Mouse (Mus musculus) kidney, embryonic 15.5 days (tissue): ENCODE measurements around the gene 4930507D05Rik. TPM values are rescaled to one million over a fixed set of nuclear protein-coding genes. Genes with fewer than 3 reads are reported as not detected.
"Not testable (repeated sequence)": the region's sequence is repeated elsewhere in the genome, so short reads cannot be mapped to it uniquely, and the experiment has no call there.

Source experiments
- ATAC-seq: fragments of 200-750 bp; cut with Nextera tagmentation; replicated peaks from 2 replicates; pipeline ENCODE4 v1.8.0; 2017; ENCODE audit warnings: moderate TSS enrichment; ENCODE audit not compliant: low FRiP score
- H3K27ac ChIP-seq: fragments of 300-500 bp; sonication (generic); 2 replicates; pipeline ENCODE4 v1.5.1; 2015; ENCODE audit warnings: mild to moderate bottlenecking, inconsistent platforms
- H3K27me3 ChIP-seq: fragments of 300-500 bp; sonication (generic); 2 replicates; pipeline ENCODE4 v1.6.1; 2015; ENCODE audit warnings: inconsistent platforms
- H3K36me3 ChIP-seq: fragments of 300-500 bp; sonication (generic); 2 replicates; pipeline ENCODE4 v1.6.1; 2015; ENCODE audit warnings: inconsistent platforms
- H3K4me1 ChIP-seq: fragments of 300-500 bp; sonication (generic); 2 replicates; pipeline ENCODE4 v1.6.1; 2015; ENCODE audit warnings: inconsistent platforms
- H3K4me2 ChIP-seq: fragments of 300-500 bp; sonication (generic); 2 replicates; pipeline ENCODE4 v1.6.1; 2015; ENCODE audit warnings: moderate library complexity, mild to moderate bottlenecking, inconsistent platforms
- H3K4me3 ChIP-seq: fragments of 300-500 bp; sonication (generic); replicated peaks from 2 replicates; pipeline ENCODE4 v1.5.1; 2015; ENCODE audit warnings: mild to moderate bottlenecking, inconsistent platforms
- H3K9ac ChIP-seq: fragments of 300-500 bp; sonication (generic); 2 replicates; pipeline ENCODE4 v1.6.1; 2015; ENCODE audit warnings: mild to moderate bottlenecking, inconsistent platforms
- H3K9me3 ChIP-seq: fragments of 300-500 bp; sonication (generic); replicated peaks from 2 replicates; pipeline ENCODE4 v1.6.1; 2016; ENCODE audit warnings: inconsistent platforms
- WGBS: fragments of 180-500 bp; shearing (Covaris S2); methylation state at CpG from one replicate; pipeline ENCODE4 v1.1.7; 2015; ENCODE audit warnings: mixed read lengths; 5-methylcytosine and 5-hydroxymethylcytosine counted together
- polyA plus RNA-seq: library from polyadenylated mRNA; unstranded; fragments of >200 nt; fragmentation: Nextera tagmentation; extraction: Ambion mirVana; gene quantifications from 2 replicates; pipeline ENCODE4 v1.2.1, GENCODE M21; 2015

Gene 4930507D05Rik
- polyA plus RNA-seq, 1 experiment from 2014 or later = 0.71 TPM

DNA sequence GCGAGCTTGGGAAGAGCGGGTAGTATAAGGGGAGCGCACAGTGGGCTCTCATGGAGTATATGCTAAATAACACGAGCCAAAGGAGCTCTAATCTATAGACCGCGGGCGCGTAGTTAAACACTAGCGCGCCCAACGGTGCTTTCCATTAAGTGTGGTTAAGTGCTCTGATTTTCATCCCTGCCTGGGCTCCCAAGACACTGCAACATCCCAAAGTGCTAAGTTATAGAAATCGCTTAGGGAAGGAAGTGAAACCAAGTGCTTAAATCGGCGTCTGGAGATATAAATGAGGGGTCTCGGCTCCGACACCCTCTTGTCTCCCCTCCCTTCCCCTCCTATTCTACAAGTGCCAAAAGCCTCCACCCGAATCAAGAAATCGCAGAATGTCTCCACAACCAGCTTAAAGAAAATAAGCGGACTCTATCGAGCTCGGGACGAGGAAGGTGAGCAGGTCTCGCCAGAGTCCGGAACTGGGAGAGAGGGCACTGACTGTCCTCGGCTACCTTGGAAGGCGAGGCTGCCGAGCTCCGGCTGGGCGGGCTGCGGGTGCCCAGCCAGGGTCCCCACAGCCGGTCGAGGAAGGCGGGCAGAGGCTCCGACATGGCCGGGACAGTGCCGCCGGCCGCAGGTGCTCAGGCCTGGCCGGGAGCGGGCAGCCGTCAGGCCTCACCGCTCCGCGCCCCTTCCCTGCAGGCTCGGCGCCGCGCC, 36.7 kb downstream of the 4930507D05Rik start:
- Histone ChIP-seq H3K9me3 (no peaks in the 10 kb centered on the region), H3K4me3 (peak overlapping the region; percentile 78), H3K27me3 (no peaks in the 10 kb centered on the region), H3K27ac (peak overlapping the region; percentile 83), H3K4me1 (peaks cover 15% of the 10 kb centered on the region; the same call in 1 of the 2 replicates), H3K4me2 (peak overlapping the region; percentile 77), H3K9ac (peak overlapping the region; percentile 85), H3K36me3 (no peaks in the 10 kb centered on the region)
- WGBS = under 1% methylated on average over 48 of the region's 48 CpGs
- ATAC-seq = peak; percentile 89

DNA sequence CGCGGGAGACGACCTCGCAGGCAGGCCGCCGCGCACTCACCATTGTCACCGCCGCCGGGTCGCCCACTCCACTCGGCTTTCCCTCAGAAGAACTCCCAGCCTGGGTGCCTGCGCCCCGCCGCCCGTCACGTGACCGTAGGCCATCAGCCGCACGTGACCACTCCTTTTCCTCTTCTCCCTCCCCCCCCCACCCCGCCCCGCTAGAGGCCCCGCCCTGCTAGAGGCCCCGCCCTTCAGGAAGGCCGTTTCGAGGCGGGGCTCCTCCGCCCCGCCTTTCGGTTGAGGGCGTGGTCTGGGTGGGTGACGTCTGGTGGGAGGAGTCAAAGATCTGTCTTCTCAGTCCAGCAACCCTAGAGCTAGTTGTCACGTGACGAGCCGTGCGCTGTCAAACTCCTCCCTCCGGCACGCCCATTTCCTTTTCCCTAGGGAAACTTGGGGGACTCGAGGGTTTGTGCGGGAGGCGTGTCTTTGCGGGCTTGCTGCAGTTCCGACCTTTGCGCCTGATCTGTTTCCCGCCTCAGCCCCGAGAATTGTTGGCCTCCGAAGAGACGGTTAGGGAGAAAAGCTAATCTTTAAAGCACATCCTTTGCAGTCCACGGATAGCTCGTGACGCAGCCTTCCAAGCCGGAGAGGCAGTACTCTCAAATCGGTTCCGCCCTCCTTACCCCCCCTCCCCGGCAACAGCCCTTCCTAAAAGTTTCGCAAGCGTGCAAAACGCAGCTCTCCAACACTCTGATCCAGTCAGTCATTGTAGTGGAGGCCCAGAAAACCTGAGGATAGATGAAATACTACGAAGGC, 37.5 kb downstream of the 4930507D05Rik start, which contains the start of gene Vps26a:
Gene Vps26a (minus strand): TSS at position 188 of the 798 bp plus-strand sequence.
- Histone ChIP-seq H3K36me3 (no peaks in the 10 kb centered on the region), H3K9me3 (no peaks in the 10 kb centered on the region), H3K4me1 (peaks cover 8% of the 10 kb centered on the region; the same call in 1 of the 2 replicates), H3K4me2 (peak within 1 kb of the TSS; percentile 77), H3K4me3 (peak within 1 kb of the TSS; percentile 78), H3K27ac (peak within 1 kb of the TSS; percentile 84), H3K9ac (peak within 1 kb of the TSS; percentile 85), H3K27me3 (no peaks in the 10 kb centered on the region)
- under 1% methylated on average over 52 of the region's 59 CpGs for WGBS
- ATAC-seq = peak; percentile 90

DNA sequence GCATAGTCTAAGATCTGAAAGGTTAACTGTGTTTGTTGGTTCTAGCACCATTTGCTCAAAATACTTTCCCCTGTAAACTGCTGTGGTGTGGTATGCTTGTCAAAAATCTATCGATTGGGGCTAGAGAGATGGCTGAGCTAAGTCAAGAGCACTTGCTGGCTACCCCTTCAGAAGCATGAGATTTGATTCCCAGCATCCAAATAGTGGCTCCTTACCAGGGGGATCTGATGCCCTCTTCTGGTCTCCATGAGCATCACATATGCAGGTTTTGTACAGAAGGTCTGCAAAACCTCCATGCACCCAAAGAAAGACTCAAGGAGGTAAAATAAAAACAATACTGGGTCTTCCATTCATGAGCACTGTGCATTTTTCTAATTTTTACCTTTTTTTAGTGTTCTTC, 39.0 kb downstream of the 4930507D05Rik start:
- WGBS = 31% methylated on average over 1 of the region's 1 CpGs
- Histone ChIP-seq H3K4me1 (peaks cover 8% of the 10 kb centered on the region; the same call in 1 of the 2 replicates), H3K9me3 (no peaks in the 10 kb centered on the region), H3K4me2 (0 out of 2 replicates have a peak overlapping the region, but pooled peaks have one; percentile 76), H3K36me3 (no peaks in the 10 kb centered on the region), H3K9ac (no peak overlapping the region), H3K4me3 (no peak overlapping the region), H3K27ac (no peak overlapping the region), H3K27me3 (no peaks in the 10 kb centered on the region)
- ATAC-seq = no peak

DNA sequence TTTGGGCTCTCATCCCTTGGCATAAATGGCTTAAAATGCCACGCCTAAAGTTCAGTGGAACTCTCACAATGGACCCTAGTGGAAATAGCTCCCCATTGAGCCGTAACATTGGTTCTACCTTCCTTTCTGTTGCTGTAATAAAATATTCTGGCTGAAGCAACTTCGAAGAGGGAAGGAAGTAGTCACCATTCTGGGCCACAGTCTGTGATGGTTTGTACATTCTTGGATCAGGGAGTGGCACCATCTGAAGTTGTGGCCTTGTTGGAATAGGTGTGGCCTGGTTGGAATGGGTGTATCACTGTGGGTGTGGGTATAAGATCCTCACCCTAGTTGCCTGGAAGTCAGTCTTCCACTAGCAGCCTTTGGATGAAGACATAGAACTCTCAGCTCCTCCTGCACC, 42.4 kb downstream of the 4930507D05Rik start:
- H3K4me1 ChIP-seq, H3K27me3 ChIP-seq, H3K27ac ChIP-seq, H3K36me3 ChIP-seq, ATAC-seq, H3K9ac ChIP-seq, H3K9me3 ChIP-seq, H3K4me3 ChIP-seq, H3K4me2 ChIP-seq: not testable (repeated sequence)
- 83% methylated on average over 3 of the region's 3 CpGs for WGBS

DNA sequence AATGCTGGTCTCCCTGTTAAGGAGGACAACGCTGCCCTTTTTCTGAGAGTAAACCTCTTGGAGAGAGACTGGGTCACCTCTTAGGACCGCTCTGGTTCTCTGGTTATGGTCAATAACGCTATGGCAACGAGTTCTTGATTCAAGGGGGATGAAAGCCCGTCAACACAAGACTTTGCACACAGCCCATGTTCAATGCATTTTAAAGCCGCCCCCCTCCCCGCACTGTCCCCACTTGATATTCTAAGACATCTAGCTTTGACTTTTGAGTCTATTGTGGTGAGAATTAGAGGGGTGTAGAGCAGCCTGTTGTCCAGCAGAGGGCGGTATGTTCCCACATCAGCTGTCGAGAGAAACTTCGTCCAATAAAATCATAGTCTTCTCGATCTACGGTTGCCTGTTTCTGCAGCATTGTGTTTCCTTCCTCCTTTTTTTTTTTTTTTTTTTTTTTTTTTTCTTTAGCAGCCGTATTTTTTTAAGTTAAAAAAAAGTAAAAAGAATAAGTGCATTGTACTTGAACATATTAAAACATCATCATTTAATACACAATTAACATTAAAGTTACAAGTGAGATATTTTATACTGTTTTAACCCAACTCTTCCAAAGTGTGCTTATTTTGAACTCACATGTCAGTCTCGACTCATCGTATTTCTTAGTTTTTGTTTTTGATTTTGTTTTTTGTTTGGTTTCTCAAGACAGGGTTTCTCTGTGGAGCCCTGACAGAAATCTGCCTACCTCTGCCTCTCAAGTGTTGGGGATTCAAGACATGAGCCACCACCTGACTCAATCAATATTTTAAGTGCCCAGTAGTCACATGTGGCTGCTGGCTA, 51.0 kb downstream of the 4930507D05Rik start:
- H3K27me3 ChIP-seq = no peaks in the 10 kb centered on the region
- H3K4me1 ChIP-seq = 0 out of 2 replicates have a peak, but pooled peaks cover 2% of the 10 kb centered on the region
- no peaks in the 10 kb centered on the region for H3K36me3 ChIP-seq
- no peak overlapping the region for H3K4me2 ChIP-seq
- no peak overlapping the region for H3K27ac ChIP-seq
- H3K4me3 ChIP-seq = no peak overlapping the region
- no peaks in the 10 kb centered on the region for H3K9me3 ChIP-seq
- 23% methylated on average over 15 of the region's 15 CpGs for WGBS
- H3K9ac ChIP-seq = no peak overlapping the region
- 0 out of 2 replicates have a peak, but pooled peaks have one; percentile 33 for ATAC-seq

Other genes with a start within 250 kb of the 4930507D05Rik start
- gene Tspan15, start 218.2 kb upstream of the 4930507D05Rik start, polyA plus RNA-seq = 52.5 and 53.5 TPM in 2 replicates
- 0.06 TPM in 1 of 2 replicates, not detected in the other for gene Tacr2, start 197.1 kb upstream of the 4930507D05Rik start, polyA plus RNA-seq
- gene Hk1, start 69.6 kb upstream of the 4930507D05Rik start, polyA plus RNA-seq = 51.7 and 58.5 TPM in 2 replicates
- gene Hkdc1, start 27.0 kb upstream of the 4930507D05Rik start, polyA plus RNA-seq = 4.7 and 5.2 TPM in 2 replicates
- 28.1 and 29.9 TPM in 2 replicates for gene Supv3l1, start 249 bp downstream of the 4930507D05Rik start, polyA plus RNA-seq
- 79.3 and 81.7 TPM in 2 replicates for gene Vps26a, start 37.3 kb downstream of the 4930507D05Rik start, polyA plus RNA-seq
- gene Srgn, start 78.0 kb downstream of the 4930507D05Rik start, polyA plus RNA-seq = 8.6 and 9.9 TPM in 2 replicates
- gene Kif1bp, start 129.0 kb downstream of the 4930507D05Rik start, polyA plus RNA-seq = 34.0 and 35.2 TPM in 2 replicates
- 24.2 and 24.6 TPM in 2 replicates for gene Ddx21, start 152.8 kb downstream of the 4930507D05Rik start, polyA plus RNA-seq
- gene Ddx50, start 201.7 kb downstream of the 4930507D05Rik start, polyA plus RNA-seq = 122 and 126 TPM in 2 replicates